Mouse (Mus musculus) midbrain, embryonic 10.5 days (tissue): ENCODE results near the gene Ifnar1. TPM values are rescaled to one million over a fixed set of nuclear protein-coding genes. Genes with fewer than 3 reads are reported as not detected.

Source experiments
- DNase-seq: peaks from one replicate; pipeline ENCODE4 v3.0.0-alpha.2; 2017; ENCODE audit warnings: low spot score
- H3K27ac ChIP-seq: fragments of 300-500 bp; sonication (generic); replicated peaks from 2 replicates; pipeline ENCODE4 v1.5.1; 2016; ENCODE audit warnings: mild to moderate bottlenecking
- H3K27me3 ChIP-seq: fragments of 300-500 bp; sonication (generic); 2 replicates; pipeline ENCODE4 v1.6.1; 2016; ENCODE audit warnings: low read depth, mild to moderate bottlenecking; ENCODE audit not compliant: poor library complexity, severe bottlenecking
- H3K36me3 ChIP-seq: fragments of 300-500 bp; sonication (generic); 2 replicates; pipeline ENCODE4 v1.6.1; 2016; ENCODE audit warnings: mild to moderate bottlenecking, moderate library complexity
- H3K4me1 ChIP-seq: fragments of 300-500 bp; sonication (generic); 2 replicates; pipeline ENCODE4 v1.6.1; 2016
- H3K4me3 ChIP-seq: fragments of 300-500 bp; sonication (generic); 2 replicates; pipeline ENCODE4 v1.5.1; 2016; ENCODE audit warnings: mild to moderate bottlenecking, moderate library complexity
- H3K9me3 ChIP-seq: fragments of 300-500 bp; sonication (generic); replicated peaks from 2 replicates; pipeline ENCODE4 v1.6.1; 2016; ENCODE audit warnings: mild to moderate bottlenecking
- WGBS: fragments of 180-500 bp; shearing (Covaris S2); methylation state at CpG from one replicate; pipeline ENCODE4 v1.1.7; 2016; 5-methylcytosine and 5-hydroxymethylcytosine counted together
- polyA plus RNA-seq: library from polyadenylated mRNA; unstranded; fragments of >200 nt; fragmentation: Nextera tagmentation; extraction: Ambion mirVana; gene quantifications from 2 replicates; pipeline ENCODE4 v1.2.1, GENCODE M21; 2016

Gene Ifnar1
- polyA plus RNA-seq, 1 experiment from 2014 or later = 52.0 TPM

- 85% methylated on average over 12 of the region's 12 CpGs for WGBS
Measured at GRCm38 (mm10) chr16:91450137-91451064, 34.6 kb upstream of the Ifnar1 start.

GRCm38 (mm10) chr16:91451949-91452348, 33.1 kb upstream of the Ifnar1 start:
- H3K9me3 ChIP-seq = 0 out of 2 replicates have a peak, but pooled peaks cover 7% of the 10 kb centered on the region
- 86% methylated on average over 2 of the region's 2 CpGs for WGBS
- H3K36me3 ChIP-seq = no peaks in the 10 kb centered on the region

More at GRCm38 (mm10) chr16:91450137-91451064, 34.6 kb upstream of the Ifnar1 start:
- Histone ChIP-seq H3K27me3 (no peaks in the 10 kb centered on the region), H3K4me3 (no peak overlapping the region), H3K36me3 (no peaks in the 10 kb centered on the region), H3K4me1 (peaks cover 2% of the 10 kb centered on the region), H3K27ac (no peak overlapping the region; the same call in 1 of the 2 replicates), H3K9me3 (0 out of 2 replicates have a peak, but pooled peaks cover 6% of the 10 kb centered on the region)
- DNase-seq = no peak

GRCm38 (mm10) chr16:91452363-91452896, 32.6 kb upstream of the Ifnar1 start:
- Histone ChIP-seq H3K27me3 (no peaks in the 10 kb centered on the region), H3K27ac (no peak overlapping the region), H3K4me1 (peaks cover 3% of the 10 kb centered on the region), H3K36me3 (no peaks in the 10 kb centered on the region), H3K4me3 (no peak overlapping the region), H3K9me3 (0 out of 2 replicates have a peak, but pooled peaks cover 7% of the 10 kb centered on the region)
- no peak for DNase-seq
- 82% methylated on average over 6 of the region's 6 CpGs for WGBS

More at GRCm38 (mm10) chr16:91451949-91452348, 33.1 kb upstream of the Ifnar1 start:
- H3K4me3 ChIP-seq = no peak overlapping the region
- DNase-seq = no peak
- H3K27me3 ChIP-seq = no peaks in the 10 kb centered on the region
- H3K27ac ChIP-seq = no peak overlapping the region
- H3K4me1 ChIP-seq = peaks cover 3% of the 10 kb centered on the region

GRCm38 (mm10) chr16:91455868-91456267, 29.2 kb upstream of the Ifnar1 start:
- DNase-seq = no peak
- H3K4me1 ChIP-seq = peaks cover 3% of the 10 kb centered on the region
- no peaks in the 10 kb centered on the region for H3K27me3 ChIP-seq
- 0 out of 2 replicates have a peak, but pooled peaks cover 7% of the 10 kb centered on the region for H3K9me3 ChIP-seq
- H3K36me3 ChIP-seq = no peaks in the 10 kb centered on the region
- H3K4me3 ChIP-seq = no peak overlapping the region
- 80% methylated on average over 4 of the region's 4 CpGs for WGBS
- H3K27ac ChIP-seq = no peak overlapping the region

- 88% methylated on average over 21 of the region's 21 CpGs for WGBS
- peaks cover 7% of the 10 kb centered on the region for H3K4me1 ChIP-seq
- no peaks in the 10 kb centered on the region for H3K36me3 ChIP-seq
- no peak overlapping the region for H3K4me3 ChIP-seq
- no peak overlapping the region for H3K27ac ChIP-seq
- DNase-seq = no peak
- H3K9me3 ChIP-seq = 0 out of 2 replicates have a peak, but pooled peaks cover 7% of the 10 kb centered on the region
- H3K27me3 ChIP-seq = no peaks in the 10 kb centered on the region
Measured at GRCm38 (mm10) chr16:91458301-91458746, 26.7 kb upstream of the Ifnar1 start.

- 0 out of 2 replicates have a peak, but pooled peaks cover 7% of the 10 kb centered on the region for H3K9me3 ChIP-seq
- DNase-seq = no peak
- H3K27me3 ChIP-seq = no peaks in the 10 kb centered on the region
- H3K36me3 ChIP-seq = no peaks in the 10 kb centered on the region
- WGBS = 75% methylated on average over 5 of the region's 5 CpGs
- peaks cover 8% of the 10 kb centered on the region for H3K4me1 ChIP-seq
- no peak overlapping the region for H3K27ac ChIP-seq
- H3K4me3 ChIP-seq = no peak overlapping the region
Measured at GRCm38 (mm10) chr16:91458976-91459375, 26.1 kb upstream of the Ifnar1 start.

GRCm38 (mm10) chr16:91459396-91459795, 25.6 kb upstream of the Ifnar1 start:
- peaks cover 12% of the 10 kb centered on the region for H3K4me1 ChIP-seq
- H3K36me3 ChIP-seq = no peaks in the 10 kb centered on the region
- no peak for DNase-seq
- 90% methylated on average over 3 of the region's 3 CpGs for WGBS
- no peak overlapping the region for H3K4me3 ChIP-seq
- H3K9me3 ChIP-seq = 0 out of 2 replicates have a peak, but pooled peaks cover 7% of the 10 kb centered on the region
- H3K27ac ChIP-seq = no peak overlapping the region
- no peaks in the 10 kb centered on the region for H3K27me3 ChIP-seq

- H3K4me1 ChIP-seq = peaks cover 16% of the 10 kb centered on the region
- 0 out of 2 replicates have a peak, but pooled peaks cover 4% of the 10 kb centered on the region for H3K9me3 ChIP-seq
- H3K27me3 ChIP-seq = no peaks in the 10 kb centered on the region
- no peaks in the 10 kb centered on the region for H3K36me3 ChIP-seq
- no peak overlapping the region for H3K27ac ChIP-seq
- 75% methylated on average over 11 of the region's 11 CpGs for WGBS
- DNase-seq = no peak
- H3K4me3 ChIP-seq = no peak overlapping the region
Measured at GRCm38 (mm10) chr16:91459841-91460370, 25.1 kb upstream of the Ifnar1 start.

GRCm38 (mm10) chr16:91461066-91461638, 23.9 kb upstream of the Ifnar1 start:
- H3K9me3 ChIP-seq = no peaks in the 10 kb centered on the region

GRCm38 (mm10) chr16:91461773-91462181, 23.3 kb upstream of the Ifnar1 start:
- no peak overlapping the region for H3K27ac ChIP-seq
- H3K9me3 ChIP-seq = no peaks in the 10 kb centered on the region
- H3K27me3 ChIP-seq = no peaks in the 10 kb centered on the region
- no peak overlapping the region for H3K4me3 ChIP-seq
- DNase-seq = no peak
- WGBS = 71% methylated on average over 9 of the region's 9 CpGs
- H3K36me3 ChIP-seq = no peaks in the 10 kb centered on the region
- peaks cover 32% of the 10 kb centered on the region for H3K4me1 ChIP-seq

More at GRCm38 (mm10) chr16:91461066-91461638, 23.9 kb upstream of the Ifnar1 start:
- no peak overlapping the region for H3K4me3 ChIP-seq
- WGBS = 76% methylated on average over 11 of the region's 11 CpGs
- peaks cover 25% of the 10 kb centered on the region for H3K4me1 ChIP-seq
- H3K36me3 ChIP-seq = no peaks in the 10 kb centered on the region
- no peaks in the 10 kb centered on the region for H3K27me3 ChIP-seq
- no peak for DNase-seq
- no peak overlapping the region for H3K27ac ChIP-seq

GRCm38 (mm10) chr16:91462644-91463043, 22.4 kb upstream of the Ifnar1 start:
- H3K36me3 ChIP-seq = no peaks in the 10 kb centered on the region

GRCm38 (mm10) chr16:91463400-91463799, 21.6 kb upstream of the Ifnar1 start:
- no peak overlapping the region for H3K27ac ChIP-seq
- H3K4me1 ChIP-seq = peaks cover 33% of the 10 kb centered on the region
- H3K36me3 ChIP-seq = peaks cover 5% of the 10 kb centered on the region
- no peak overlapping the region for H3K4me3 ChIP-seq
- no peaks in the 10 kb centered on the region for H3K27me3 ChIP-seq
- H3K9me3 ChIP-seq = no peaks in the 10 kb centered on the region
- 90% methylated on average over 2 of the region's 2 CpGs for WGBS
- no peak for DNase-seq

More at GRCm38 (mm10) chr16:91462644-91463043, 22.4 kb upstream of the Ifnar1 start:
- no peak for DNase-seq
- WGBS = 78% methylated on average over 3 of the region's 3 CpGs
- 0 out of 2 replicates have a peak overlapping the region, but pooled peaks have one; percentile 28 for H3K27ac ChIP-seq
- H3K9me3 ChIP-seq = no peaks in the 10 kb centered on the region
- no peak overlapping the region for H3K4me3 ChIP-seq
- H3K4me1 ChIP-seq = peaks cover 33% of the 10 kb centered on the region
- no peaks in the 10 kb centered on the region for H3K27me3 ChIP-seq
